Mouse (Mus musculus): Measurements from ENCODE around the gene 1700010I14Rik. TPM values are rescaled to one million over a fixed set of nuclear protein-coding genes. Genes with fewer than 3 reads are reported as not detected.

1700010I14Rik gene
- 2.7 to 3.9 TPM (median 3.4 TPM) in 4 replicates for total RNA-seq (2023; ENCODE audit: inconsistent age)

DNA sequence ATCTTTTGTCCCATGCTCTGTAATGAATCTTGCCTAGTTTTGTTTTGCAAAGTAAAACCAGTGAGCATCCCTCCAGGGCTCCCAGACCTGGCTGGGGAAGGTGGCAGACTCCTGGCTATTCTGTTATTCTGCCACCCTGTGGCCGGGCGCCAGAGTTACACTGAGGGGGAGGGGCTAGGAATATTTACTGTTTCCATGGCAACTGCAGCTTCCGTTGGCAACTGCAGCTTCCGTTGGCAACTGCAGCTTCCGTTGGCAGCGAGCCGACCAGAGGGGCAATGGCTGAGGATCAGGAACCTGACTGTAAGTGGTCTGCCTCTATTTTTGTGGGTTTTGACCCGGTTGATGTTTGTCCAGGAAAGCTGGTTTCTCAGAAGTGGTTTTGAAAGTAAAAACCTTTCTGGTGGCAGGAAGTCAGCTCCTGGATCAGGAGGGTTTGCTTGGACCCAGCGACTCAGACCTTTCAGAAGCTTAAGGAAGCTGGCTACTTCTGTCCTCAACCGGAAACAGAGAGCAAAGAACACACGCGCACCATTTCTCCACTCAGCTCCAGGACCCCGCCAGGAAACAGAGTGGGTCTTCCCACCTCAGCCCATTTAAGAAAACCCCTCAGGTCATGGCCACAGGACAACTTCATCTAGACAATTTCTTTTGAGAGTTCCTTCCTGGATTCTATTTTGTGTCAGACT, at the start of gene 1700010I14Rik:
Gene 1700010I14Rik, plus strand, starts transcription at position 215 of the 689 bp plus-strand sequence.

Measured in B cell, adult (primary cell).